Mouse (Mus musculus) adipocyte (in vitro differentiated cells): ENCODE measurements around the gene Eif3g.

Source experiments
- DNase-seq: peaks from one replicate; pipeline ENCODE4 v3.0.0-alpha.2; 2016; ENCODE audit warnings: low spot score

Gene Eif3g

DNA sequence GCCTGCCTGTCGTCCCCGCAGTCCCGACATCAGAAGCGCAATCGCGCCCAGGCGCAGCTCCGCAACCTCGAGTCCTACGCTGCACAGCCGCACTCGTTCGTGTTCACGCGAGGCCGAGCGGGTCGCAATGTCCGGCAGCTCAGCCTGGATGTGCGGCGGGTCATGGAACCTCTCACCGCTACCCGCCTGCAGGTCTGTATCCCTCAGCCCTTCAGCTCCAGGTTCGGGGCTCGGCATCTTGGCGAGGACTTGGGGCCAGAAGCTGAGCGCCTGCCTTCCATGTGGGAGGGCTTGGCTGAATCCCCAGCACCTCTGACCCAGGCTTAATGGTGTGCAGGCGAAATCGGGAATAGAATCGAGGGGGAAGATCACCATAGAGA, 10.0 kb downstream of the Eif3g start:
- peak; percentile 69 for DNase-seq

GRCm38 (mm10) chr9:20887704-20888385, 10.6 kb downstream of the Eif3g start, which contains the start of gene Ppan:
TSS of gene Ppan (plus strand) at chr9:20888175.
- peak; percentile 97 for DNase-seq

DNA sequence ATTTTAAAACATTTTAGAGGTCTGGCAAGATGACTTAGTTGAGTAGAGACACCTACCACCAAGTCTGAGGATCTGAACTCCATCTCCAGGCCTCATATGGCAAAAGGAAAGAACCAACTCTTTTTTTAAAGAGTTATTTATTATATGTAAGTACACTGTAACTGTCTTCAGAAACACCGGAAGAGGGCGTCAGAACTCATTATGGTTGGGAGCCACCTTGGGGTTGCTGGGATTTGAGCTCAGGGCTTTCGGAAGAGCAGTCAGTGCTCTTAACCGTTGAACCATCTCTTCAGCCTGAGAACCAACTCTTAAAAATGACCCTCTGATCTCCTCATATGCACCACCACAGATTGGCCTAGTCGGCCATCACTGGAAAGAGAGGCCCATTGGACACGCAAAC, 11.2 kb downstream of the Eif3g start:
- DNase-seq, result no peak

GRCm38 (mm10) chr9:20886563-20886962, 11.9 kb downstream of the Eif3g start:
- DNase-seq, result no peak

GRCm38 (mm10) chr9:20879097-20879792, 19.2 kb downstream of the Eif3g start, which contains the start of gene Angptl6:
TSS of gene Angptl6 (minus strand) at chr9:20879727.
- no peak for DNase-seq

DNA sequence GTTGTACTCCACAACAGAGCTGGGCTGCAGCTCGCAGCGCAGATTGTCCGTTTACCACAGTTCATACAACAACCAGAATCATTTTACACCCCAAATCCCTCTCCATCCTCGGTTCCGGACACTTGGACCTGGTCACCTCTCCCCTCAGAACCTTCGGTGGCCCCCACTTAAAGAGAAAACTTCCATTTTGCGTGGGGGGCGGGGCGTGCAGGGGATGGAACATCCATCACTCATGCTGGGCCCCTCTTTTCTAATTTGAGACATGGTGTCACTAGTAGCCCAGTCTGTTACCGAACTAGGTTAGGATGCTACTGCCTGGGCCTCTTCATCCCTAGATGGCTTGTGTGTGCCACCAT, 19.7 kb downstream of the Eif3g start:
- DNase-seq, result no peak

DNA sequence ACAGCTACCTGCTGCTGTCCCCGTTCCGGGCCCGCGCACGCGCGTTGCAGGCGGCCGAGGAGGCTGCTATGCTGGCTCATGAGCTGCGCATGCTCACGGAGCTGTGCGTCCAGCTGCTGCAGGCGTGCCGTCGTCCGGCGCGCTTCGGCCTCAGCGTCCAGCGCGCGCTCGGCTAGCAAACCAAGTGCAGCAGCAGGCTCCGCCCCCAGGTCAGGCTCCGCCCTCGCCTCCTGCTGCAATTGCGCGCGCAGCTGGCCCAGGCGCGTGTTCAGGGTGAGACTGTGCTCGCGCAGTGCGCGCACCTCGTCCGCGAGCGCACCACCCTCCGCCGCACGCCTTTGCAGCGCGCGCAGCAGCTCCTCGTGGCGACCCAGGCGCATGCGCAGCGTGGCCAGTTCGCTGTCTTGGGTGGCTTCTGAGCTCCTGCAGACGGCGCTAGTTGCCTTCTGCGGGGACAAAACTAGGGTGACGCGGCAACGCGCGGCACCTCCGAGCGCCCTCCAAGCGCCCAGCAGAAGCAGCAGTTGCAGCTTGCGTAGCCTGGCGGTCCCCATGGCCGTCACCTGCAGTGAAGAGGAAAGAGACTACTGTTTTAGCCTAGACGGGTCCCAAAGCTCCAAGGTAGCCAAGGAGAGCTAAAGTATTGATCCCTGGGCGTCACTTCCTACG, 20.2 kb downstream of the Eif3g start:
- peak; percentile 98 for DNase-seq

- no peak for DNase-seq
These were observed 21.0 kb downstream of the Eif3g start for GRCm38 (mm10) chr9:20877118-20878040.

- DNase-seq, result no peak
These were observed 21.9 kb downstream of the Eif3g start for GRCm38 (mm10) chr9:20876318-20877117.

DNA sequence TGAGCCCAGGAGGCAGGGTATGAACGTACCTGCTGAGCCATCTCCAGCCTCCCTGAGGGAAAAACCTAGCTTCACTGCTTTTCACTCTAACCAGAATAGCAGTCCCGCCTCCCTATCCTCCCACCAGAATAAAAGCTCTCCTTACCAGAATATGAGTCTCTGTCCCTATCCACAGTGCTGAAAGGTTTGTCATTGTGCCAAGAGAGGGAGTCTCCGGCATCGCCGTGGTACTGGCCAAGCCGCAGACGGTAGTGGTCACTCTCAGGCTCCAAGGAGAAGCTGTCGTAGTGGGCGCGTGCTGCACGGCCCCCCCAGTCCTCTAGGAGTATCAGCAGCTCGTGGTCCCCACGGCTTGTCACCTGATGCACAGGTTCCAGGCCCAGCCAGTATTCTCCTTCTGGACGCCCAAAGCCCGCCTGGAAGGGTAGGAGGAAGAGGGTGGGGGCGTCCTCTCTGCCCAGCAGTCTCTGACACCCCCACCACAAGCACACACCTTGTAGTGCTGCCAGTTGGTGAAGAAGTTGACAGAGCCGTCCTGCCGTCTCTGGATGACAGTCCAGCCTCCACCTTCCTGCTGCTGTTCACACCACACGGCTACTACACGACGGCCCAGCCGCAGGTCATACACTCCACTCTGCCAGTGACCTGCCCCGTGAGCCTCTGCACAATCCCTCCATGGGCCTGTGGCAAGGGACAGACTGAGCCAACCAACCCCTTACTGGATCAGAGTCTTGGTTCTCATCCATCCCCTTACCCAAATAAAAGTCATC, 23.2 kb downstream of the Eif3g start:
- no peak for DNase-seq

DNA sequence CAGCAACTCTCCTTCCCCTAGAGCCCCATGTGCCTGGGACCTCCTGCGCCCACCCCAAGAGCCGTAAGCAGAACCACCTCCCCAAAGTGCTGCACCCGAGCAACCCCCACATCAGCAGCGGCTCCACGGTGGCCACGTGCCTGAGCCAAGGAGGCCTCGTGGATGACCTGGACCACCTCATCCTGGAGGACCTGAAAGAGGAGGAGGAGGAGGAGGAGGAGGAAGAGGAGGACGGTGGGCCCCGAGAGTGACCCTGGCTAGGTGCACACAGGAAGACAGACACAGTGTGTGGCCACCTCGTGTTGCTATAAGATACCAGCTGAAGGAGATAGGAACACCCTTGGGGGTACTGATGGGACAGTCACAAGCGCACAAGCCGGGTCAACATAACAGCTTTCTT, 24.9 kb downstream of the Eif3g start:
- DNase-seq, result no peak

DNA sequence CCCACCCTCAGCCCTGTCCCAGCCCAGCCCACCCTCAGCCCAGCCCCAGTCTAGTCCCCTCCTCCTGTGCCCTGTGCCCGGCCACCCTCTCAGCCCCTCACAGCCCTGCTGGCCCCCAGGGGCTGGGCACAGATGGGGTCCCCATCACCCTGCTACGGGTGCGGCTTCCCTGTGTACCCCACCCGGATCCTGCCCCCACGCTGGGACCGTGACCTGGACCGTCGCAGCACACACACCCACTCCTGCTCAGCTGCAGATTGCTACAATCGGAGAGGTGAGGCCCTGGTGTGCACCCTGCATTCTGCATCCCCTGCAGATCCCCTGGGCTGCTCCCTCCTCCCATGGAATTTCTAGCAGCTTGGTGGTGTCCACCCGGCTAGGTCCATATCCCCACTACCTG, 25.4 kb downstream of the Eif3g start:
- DNase-seq, result no peak

GRCm38 (mm10) chr9:20870211-20871173, 27.9 kb downstream of the Eif3g start:
- no peak for DNase-seq

GRCm38 (mm10) chr9:20869246-20869645, 29.2 kb downstream of the Eif3g start:
- DNase-seq, result no peak

DNA sequence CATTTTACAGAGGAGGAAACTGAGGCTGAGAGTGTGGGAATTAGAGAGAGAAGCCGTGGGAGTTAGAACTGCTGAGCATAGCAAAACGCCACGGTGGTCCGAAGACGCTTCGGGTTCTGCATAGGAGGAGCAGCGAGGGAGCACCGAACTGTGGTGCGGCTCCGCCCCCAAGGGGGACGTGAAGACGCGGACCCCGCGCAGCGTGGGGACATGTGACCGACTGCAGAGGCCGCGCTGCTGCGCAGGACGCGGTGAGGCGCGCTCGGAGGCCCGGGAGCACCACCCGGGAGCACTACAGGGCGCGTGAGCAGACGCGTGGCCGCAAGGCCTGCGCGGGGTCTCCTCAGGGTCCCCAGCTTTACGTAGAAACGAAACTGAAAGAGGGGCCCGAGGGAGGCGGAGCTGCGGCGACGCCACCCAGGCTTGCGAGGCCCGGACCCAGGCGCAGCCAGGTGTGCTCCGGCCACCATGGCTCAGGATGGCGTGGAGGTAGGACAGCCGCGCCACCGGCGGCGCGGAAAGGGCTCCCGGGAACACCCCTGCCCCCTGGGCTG, 29.9 kb downstream of the Eif3g start, which contains the start of gene A230050P20Rik:
Gene A230050P20Rik (plus strand): TSS at position 195 of the 554 bp plus-strand sequence.
- DNase-seq, result no peak

DNA sequence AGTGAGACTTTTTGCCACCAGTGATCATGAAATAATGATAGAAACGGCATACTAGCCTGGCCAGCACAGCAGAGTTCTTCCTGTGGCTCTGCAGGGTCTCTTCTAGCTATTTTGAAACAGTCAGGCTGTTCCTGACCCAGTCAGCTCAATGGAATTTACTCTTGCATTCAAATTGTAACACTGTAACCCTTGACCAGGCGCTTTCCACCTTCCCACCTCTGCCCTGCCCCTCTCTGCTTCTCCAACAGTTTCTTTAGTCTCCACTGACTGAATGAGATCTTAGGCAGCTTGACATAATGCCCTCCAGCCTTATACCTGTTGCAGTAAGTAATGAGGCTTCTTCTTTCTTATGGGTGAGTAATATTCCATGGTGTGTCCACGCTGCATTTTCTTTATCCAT, 31.5 kb downstream of the Eif3g start:
- DNase-seq, result no peak

GRCm38 (mm10) chr9:20862225-20862624, 36.2 kb downstream of the Eif3g start:
- DNase-seq, result no peak

- DNase-seq, result no peak
These were observed 36.6 kb downstream of the Eif3g start for GRCm38 (mm10) chr9:20861821-20862220.

GRCm38 (mm10) chr9:20859926-20860325, 38.5 kb downstream of the Eif3g start:
- no peak for DNase-seq
